Mouse (Mus musculus) heart, embryonic 11.5 days (tissue): ENCODE results near the gene Plk1. TPM values are rescaled to one million over a fixed set of nuclear protein-coding genes. Genes with fewer than 3 reads are reported as not detected.

Experiments
- ATAC-seq: fragments of 200-750 bp; cut with Nextera tagmentation; replicated peaks from 2 replicates; pipeline ENCODE4 v1.8.0; 2017; ENCODE audit warnings: moderate library complexity; ENCODE audit not compliant: insufficient number of reproducible peaks, low FRiP score, low TSS enrichment
- H3K27ac ChIP-seq: fragments of 300-500 bp; sonication (generic); 2 replicates; pipeline ENCODE4 v1.5.1; 2014; ENCODE audit warnings: mild to moderate bottlenecking, low read depth, low read length
- H3K27me3 ChIP-seq: fragments of 300-500 bp; sonication (generic); 2 replicates; pipeline ENCODE4 v1.6.1; 2014; ENCODE audit warnings: mild to moderate bottlenecking, low read length, mixed read lengths; ENCODE audit not compliant: control insufficient read depth, insufficient read depth
- H3K36me3 ChIP-seq: fragments of 300-500 bp; sonication (generic); 2 replicates; pipeline ENCODE4 v1.6.1; 2014; ENCODE audit warnings: mild to moderate bottlenecking, low read length, moderate library complexity, mixed read lengths; ENCODE audit not compliant: control insufficient read depth, insufficient read depth
- H3K4me1 ChIP-seq: fragments of 300-500 bp; sonication (generic); 2 replicates; pipeline ENCODE4 v1.6.1; 2014; ENCODE audit warnings: low read length; ENCODE audit not compliant: control insufficient read depth, insufficient read depth
- H3K4me2 ChIP-seq: fragments of 300-500 bp; sonication (generic); 2 replicates; pipeline ENCODE4 v1.6.1; 2014; ENCODE audit warnings: mild to moderate bottlenecking, moderate library complexity
- H3K4me3 ChIP-seq: fragments of 300-500 bp; sonication (generic); 2 replicates; pipeline ENCODE4 v1.5.1; 2014; ENCODE audit warnings: low read depth, low read length
- H3K9ac ChIP-seq: fragments of 300-500 bp; sonication (generic); 2 replicates; pipeline ENCODE4 v1.6.1; 2014; ENCODE audit warnings: mild to moderate bottlenecking, low read depth, low read length, moderate library complexity
- H3K9me3 ChIP-seq: fragments of 300-500 bp; sonication (generic); replicated peaks from 2 replicates; pipeline ENCODE4 v1.6.1; 2016; ENCODE audit warnings: low read length; ENCODE audit not compliant: control insufficient read depth
- WGBS: fragments of 180-500 bp; shearing (Covaris S2); extraction: QIAGEN DNeasy Blood & Tissue Kit; methylation state at CpG from one replicate; pipeline ENCODE4 v1.1.7; 2014; ENCODE audit not compliant: insufficient replicate concordance; 5-methylcytosine and 5-hydroxymethylcytosine counted together
- polyA plus RNA-seq: library from polyadenylated mRNA; unstranded; fragments of >200 nt; fragmentation: Nextera tagmentation; extraction: Ambion mirVana; gene quantifications from 2 replicates; pipeline ENCODE4 v1.2.1, GENCODE M21; 2014

Gene Plk1
- polyA plus RNA-seq, 1 experiment from 2014 or later, result 81.2 TPM

- H3K27ac ChIP-seq, result no peak overlapping the region
- 24% methylated on average over 5 of the region's 5 CpGs for WGBS
- no peak overlapping the region for H3K9ac ChIP-seq
- H3K4me2 ChIP-seq, result no peak overlapping the region
- no peaks in the 10 kb centered on the region for H3K4me1 ChIP-seq
- no peaks in the 10 kb centered on the region for H3K27me3 ChIP-seq
- H3K9me3 ChIP-seq, result no peaks in the 10 kb centered on the region
- H3K36me3 ChIP-seq, result no peaks in the 10 kb centered on the region
- no peak for ATAC-seq
- no peak overlapping the region for H3K4me3 ChIP-seq
These were observed 40.1 kb downstream of the Plk1 start for GRCm38 (mm10) chr7:122199296-122199695.

GRCm38 (mm10) chr7:122203936-122204335 is 44.7 kb downstream of the Plk1 start:
- no peak for ATAC-seq
- Histone ChIP-seq H3K4me2 (no peak overlapping the region), H3K36me3 (no peaks in the 10 kb centered on the region), H3K4me1 (no peaks in the 10 kb centered on the region), H3K4me3 (no peak overlapping the region), H3K9ac (no peak overlapping the region), H3K27me3 (no peaks in the 10 kb centered on the region), H3K27ac (peak overlapping the region; percentile 11; the same call in 1 of the 2 replicates), H3K9me3 (no peaks in the 10 kb centered on the region)
- WGBS, result 39% methylated on average over 2 of the region's 2 CpGs

- no peak overlapping the region for H3K4me3 ChIP-seq
- ATAC-seq, result no peak
- H3K9ac ChIP-seq, result no peak overlapping the region
- H3K9me3 ChIP-seq, result no peaks in the 10 kb centered on the region
- H3K4me1 ChIP-seq, result no peaks in the 10 kb centered on the region
- H3K27ac ChIP-seq, result no peak overlapping the region
- H3K27me3 ChIP-seq, result no peaks in the 10 kb centered on the region
- no peak overlapping the region for H3K4me2 ChIP-seq
- no peaks in the 10 kb centered on the region for H3K36me3 ChIP-seq
- WGBS, result 72% methylated on average over 2 of the region's 2 CpGs
These were observed 46.9 kb downstream of the Plk1 start for GRCm38 (mm10) chr7:122206121-122206520.

- Histone ChIP-seq H3K27ac (no peak overlapping the region), H3K36me3 (no peaks in the 10 kb centered on the region), H3K4me2 (no peak overlapping the region), H3K9me3 (no peaks in the 10 kb centered on the region), H3K27me3 (no peaks in the 10 kb centered on the region), H3K4me3 (no peak overlapping the region), H3K9ac (no peak overlapping the region), H3K4me1 (no peaks in the 10 kb centered on the region)
- WGBS, result 53% methylated on average over 7 of the region's 7 CpGs
- ATAC-seq, result no peak
These were observed 49.2 kb downstream of the Plk1 start for GRCm38 (mm10) chr7:122208276-122209021.

GRCm38 (mm10) chr7:122219315-122219801 is 60.1 kb downstream of the Plk1 start, which contains the start of gene Chp2:
Gene Chp2 (plus strand): TSS chr7:122219496.
- Histone ChIP-seq H3K4me2 (peak within 1 kb of the TSS; percentile 64), H3K27ac (no peak within 1 kb of the TSS), H3K36me3 (no peaks in the 10 kb centered on the region), H3K9me3 (no peaks in the 10 kb centered on the region), H3K9ac (no peak within 1 kb of the TSS; the same call in 1 of the 2 replicates), H3K4me1 (peaks cover 4% of the 10 kb centered on the region; the same call in 1 of the 2 replicates), H3K27me3 (0 out of 2 replicates have a peak, but pooled peaks cover 4% of the 10 kb centered on the region), H3K4me3 (peak within 1 kb of the TSS; percentile 33)
- no peak for ATAC-seq
- 15% methylated on average over 20 of the region's 20 CpGs for WGBS

Other genes starting within 250 kb of the Plk1 start
- gene Cog7, start 177.7 kb upstream of the Plk1 start, polyA plus RNA-seq, result 17.4 and 18.6 TPM in 2 replicates
- gene Gga2, start 138.2 kb upstream of the Plk1 start, polyA plus RNA-seq, result 40.6 and 68.0 TPM in 2 replicates
- 67.4 and 71.0 TPM in 2 replicates for gene Ubfd1, start 92.3 kb upstream of the Plk1 start, polyA plus RNA-seq
- gene Ears2, start 92.2 kb upstream of the Plk1 start, polyA plus RNA-seq, result 21.4 and 24.6 TPM in 2 replicates
- 1,202 and 1,222 TPM in 2 replicates for gene Ndufab1, start 57.6 kb upstream of the Plk1 start, polyA plus RNA-seq
- 12.6 and 13.9 TPM in 2 replicates for gene Palb2, start 26.5 kb upstream of the Plk1 start, polyA plus RNA-seq
- 78.7 and 85.7 TPM in 2 replicates for gene Dctn5, start 26.4 kb upstream of the Plk1 start, polyA plus RNA-seq
- not detected in 2 replicates for gene Ern2, start 26.8 kb downstream of the Plk1 start, polyA plus RNA-seq
- gene Chp2, start 60.1 kb downstream of the Plk1 start, polyA plus RNA-seq, result 0.35 TPM in 1 of 2 replicates, not detected in the other
- 11.7 and 13.3 TPM in 2 replicates for gene Prkcb, start 129.3 kb downstream of the Plk1 start, polyA plus RNA-seq